Mouse (Mus musculus): ENCODE results near the gene Mkln1.

GRCm38 (mm10) chr6:31534705-31535104 lies 136.2 kb downstream of the Mkln1 start:
- TF ChIP-seq CTCF (IDR thresholded peaks at IDR 0.05; ENCODE audit: borderline replicate concordance, control insufficient read depth, extremely low read depth, insufficient read depth, low read length, poor library complexity) (no peak), POLR2A (IDR thresholded peaks at IDR 0.05; ENCODE audit: control insufficient read depth, extremely low read depth, insufficient read depth, low read length, poor library complexity) (no peak)

Data from thymus, adult 2 months (tissue).